Mouse (Mus musculus) limb, embryonic 13.5 days (tissue): Measurements from ENCODE around the gene Lmtk2. TPM values are rescaled to one million over a fixed set of nuclear protein-coding genes. Genes with fewer than 3 reads are reported as not detected.

ENCODE experiments used
- ATAC-seq: fragments of 200-750 bp; cut with Nextera tagmentation; 2 replicates; pipeline ENCODE4 v1.8.0; 2017; ENCODE audit warnings: low read depth, moderate number of reproducible peaks, moderate TSS enrichment; ENCODE audit not compliant: low FRiP score
- H3K27ac ChIP-seq: fragments of 300-500 bp; sonication (generic); 2 replicates; pipeline ENCODE4 v1.5.1; 2015; ENCODE audit warnings: inconsistent platforms, mild to moderate bottlenecking, moderate library complexity
- H3K27me3 ChIP-seq: fragments of 300-500 bp; sonication (generic); 2 replicates; pipeline ENCODE4 v1.6.1; 2015; ENCODE audit warnings: mild to moderate bottlenecking, inconsistent platforms
- H3K36me3 ChIP-seq: fragments of 300-500 bp; sonication (generic); 2 replicates; pipeline ENCODE4 v1.6.1; 2015; ENCODE audit warnings: inconsistent platforms, mild to moderate bottlenecking, moderate library complexity
- H3K4me1 ChIP-seq: fragments of 300-500 bp; sonication (generic); 2 replicates; pipeline ENCODE4 v1.6.1; 2015; ENCODE audit warnings: inconsistent platforms
- H3K4me2 ChIP-seq: fragments of 300-500 bp; sonication (generic); replicated peaks from 2 replicates; pipeline ENCODE4 v1.6.1; 2015; ENCODE audit warnings: inconsistent platforms, mild to moderate bottlenecking, moderate library complexity
- H3K4me3 ChIP-seq: fragments of 300-500 bp; sonication (generic); 2 replicates; pipeline ENCODE4 v1.5.1; 2015; ENCODE audit warnings: moderate library complexity, mild to moderate bottlenecking, inconsistent platforms
- H3K9ac ChIP-seq: fragments of 300-500 bp; sonication (generic); 2 replicates; pipeline ENCODE4 v1.6.1; 2015; ENCODE audit warnings: mild to moderate bottlenecking, inconsistent platforms
- H3K9me3 ChIP-seq: fragments of 300-500 bp; sonication (generic); 2 replicates; pipeline ENCODE4 v1.6.1; 2016; ENCODE audit warnings: inconsistent platforms
- WGBS: fragments of 180-500 bp; shearing (Covaris S2); methylation state at CpG from one replicate; pipeline ENCODE4 v1.1.7; 2015; 5-methylcytosine and 5-hydroxymethylcytosine counted together
- polyA plus RNA-seq: library from polyadenylated mRNA; unstranded; fragments of >200 nt; fragmentation: Nextera tagmentation; extraction: Ambion mirVana; gene quantifications from 2 replicates; pipeline ENCODE4 v1.2.1, GENCODE M21; 2015

Lmtk2 gene
- polyA plus RNA-seq, 1 experiment from 2014 or later = 3.8 TPM

DNA sequence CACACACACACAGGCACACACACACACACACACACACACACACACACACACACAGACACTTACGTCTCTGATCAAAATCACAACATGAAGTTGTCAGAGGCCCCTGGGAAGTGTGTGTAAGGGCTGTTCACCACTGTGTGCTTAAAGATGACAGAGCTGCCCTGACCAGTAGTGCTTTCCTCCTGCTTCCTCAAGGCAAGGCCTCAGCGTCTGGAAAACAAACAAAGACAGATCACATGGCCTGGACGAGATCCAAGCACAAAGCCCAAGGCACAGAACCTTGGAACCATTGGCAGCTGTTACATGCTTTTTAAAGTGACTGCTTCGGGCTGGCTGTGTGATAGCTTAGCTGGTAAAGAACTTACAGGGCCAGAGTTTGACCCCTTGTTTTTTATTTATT, 58.4 kb downstream of the Lmtk2 start:
- Histone ChIP-seq H3K36me3 (peaks cover 32% of the 10 kb centered on the region), H3K27me3 (no peaks in the 10 kb centered on the region), H3K4me3 (no peak overlapping the region), H3K4me1 (peaks cover 8% of the 10 kb centered on the region; the same call in 1 of the 2 replicates), H3K27ac (peak overlapping the region; percentile 10; the same call in 1 of the 2 replicates), H3K9ac (no peak overlapping the region), H3K4me2 (no peak overlapping the region), H3K9me3 (no peaks in the 10 kb centered on the region)
- 0 out of 2 replicates have a peak, but pooled peaks have one; percentile 51 for ATAC-seq
- WGBS = 38% methylated on average over 4 of the region's 4 CpGs

DNA sequence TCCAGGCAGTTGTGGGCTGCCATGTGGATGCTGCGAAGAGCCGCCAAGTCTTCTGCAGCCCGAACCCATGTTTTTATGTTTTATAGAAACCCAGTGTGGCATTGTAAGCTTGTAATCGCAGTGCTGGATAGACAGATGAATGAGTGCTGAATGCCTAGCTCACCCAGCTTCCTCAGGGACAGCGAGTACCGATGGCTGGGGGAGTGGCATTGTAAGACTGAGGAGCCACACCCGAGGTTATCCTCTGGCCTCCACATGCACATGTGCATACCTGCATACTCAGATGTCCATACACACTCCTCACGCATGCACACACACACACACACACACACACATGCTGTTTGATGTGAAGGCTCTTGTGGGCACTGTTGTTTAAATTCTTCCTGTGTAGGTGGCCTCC, 58.9 kb downstream of the Lmtk2 start:
- no peak overlapping the region for H3K4me3 ChIP-seq
- no peaks in the 10 kb centered on the region for H3K9me3 ChIP-seq
- H3K9ac ChIP-seq = no peak overlapping the region; the same call in 1 of the 2 replicates
- WGBS = 89% methylated on average over 8 of the region's 8 CpGs
- peak overlapping the region; percentile 22; the same call in 1 of the 2 replicates for H3K27ac ChIP-seq
- no peaks in the 10 kb centered on the region for H3K27me3 ChIP-seq
- no peak for ATAC-seq
- H3K4me2 ChIP-seq = no peak overlapping the region
- peaks cover 8% of the 10 kb centered on the region; the same call in 1 of the 2 replicates for H3K4me1 ChIP-seq
- peaks cover 35% of the 10 kb centered on the region for H3K36me3 ChIP-seq

DNA sequence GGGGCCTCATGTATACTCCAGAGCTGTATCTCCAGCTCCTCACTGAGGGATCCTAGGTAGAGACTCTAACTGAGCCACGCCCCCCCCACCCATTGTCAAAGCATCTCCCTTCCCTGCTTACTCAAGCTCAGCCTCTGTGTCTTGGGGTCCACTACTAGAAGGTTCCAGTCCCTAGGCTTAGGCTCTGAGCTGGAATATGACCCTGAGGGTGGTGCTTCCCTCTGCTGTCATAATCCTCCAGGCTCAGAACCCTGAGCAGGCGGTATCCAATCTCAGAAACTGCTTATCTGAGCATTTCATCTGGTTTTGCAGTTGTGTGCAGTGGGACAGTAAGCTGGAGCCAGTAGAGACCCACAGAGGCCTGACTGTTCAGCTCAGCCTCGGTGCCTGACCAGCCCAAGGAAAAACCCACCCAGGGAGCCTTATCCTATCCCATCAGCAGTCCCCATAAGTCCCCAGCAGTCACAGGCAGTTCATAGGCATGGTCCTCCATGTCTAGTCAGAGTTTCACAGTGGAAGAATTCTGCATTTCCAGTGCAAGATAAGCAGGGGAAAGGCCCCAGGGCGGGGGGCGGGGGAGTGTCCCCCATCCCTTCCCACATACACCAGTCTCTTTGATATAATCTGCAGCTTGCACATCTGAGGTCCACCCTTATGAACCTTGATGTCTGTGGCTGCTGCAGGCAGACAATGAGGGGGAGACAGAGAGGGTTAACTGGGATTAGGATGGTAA, 62.0 kb downstream of the Lmtk2 start:
- no peak for ATAC-seq
- H3K27me3 ChIP-seq = no peaks in the 10 kb centered on the region
- 79% methylated on average over 5 of the region's 5 CpGs for WGBS
- peaks cover 49% of the 10 kb centered on the region for H3K36me3 ChIP-seq
- H3K4me2 ChIP-seq = no peak overlapping the region
- H3K4me1 ChIP-seq = peaks cover 8% of the 10 kb centered on the region; the same call in 1 of the 2 replicates
- H3K9me3 ChIP-seq = no peaks in the 10 kb centered on the region
- no peak overlapping the region for H3K4me3 ChIP-seq
- H3K27ac ChIP-seq = no peak overlapping the region; the same call in 1 of the 2 replicates
- H3K9ac ChIP-seq = no peak overlapping the region

DNA sequence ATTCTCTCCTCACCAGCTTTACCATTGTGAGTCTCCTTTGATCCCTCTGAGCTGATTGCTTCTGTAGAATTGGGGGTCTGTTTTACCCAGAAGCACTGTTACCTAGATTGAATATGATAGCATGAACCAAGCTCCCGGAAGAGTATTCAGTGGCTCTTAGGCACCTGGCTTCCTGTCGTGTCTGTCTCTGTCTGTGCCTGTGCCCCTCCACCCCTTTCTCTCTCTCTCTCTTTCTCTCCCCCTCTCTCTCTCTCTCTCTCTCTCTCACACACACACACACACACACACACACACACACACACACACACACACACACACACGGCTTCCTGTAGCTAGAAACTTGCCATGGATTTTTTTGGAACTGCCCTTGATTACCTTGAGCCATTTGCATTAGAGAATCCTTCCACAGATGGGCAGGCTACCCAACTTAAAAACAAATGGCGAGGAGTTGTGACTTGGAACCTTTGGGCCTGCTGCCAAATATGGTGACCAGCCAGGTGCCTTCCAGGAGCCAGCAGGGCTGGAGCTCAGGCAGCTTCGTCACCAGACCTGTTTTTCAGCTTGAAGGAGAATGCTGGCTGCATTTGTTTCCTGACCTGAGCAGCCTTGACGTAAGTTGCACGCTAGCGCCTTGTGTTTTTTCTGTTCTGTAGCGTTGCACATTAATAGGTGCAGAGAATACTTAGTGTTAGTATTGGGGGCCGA, 62.7 kb downstream of the Lmtk2 start:
- H3K27ac ChIP-seq = no peak overlapping the region

DNA sequence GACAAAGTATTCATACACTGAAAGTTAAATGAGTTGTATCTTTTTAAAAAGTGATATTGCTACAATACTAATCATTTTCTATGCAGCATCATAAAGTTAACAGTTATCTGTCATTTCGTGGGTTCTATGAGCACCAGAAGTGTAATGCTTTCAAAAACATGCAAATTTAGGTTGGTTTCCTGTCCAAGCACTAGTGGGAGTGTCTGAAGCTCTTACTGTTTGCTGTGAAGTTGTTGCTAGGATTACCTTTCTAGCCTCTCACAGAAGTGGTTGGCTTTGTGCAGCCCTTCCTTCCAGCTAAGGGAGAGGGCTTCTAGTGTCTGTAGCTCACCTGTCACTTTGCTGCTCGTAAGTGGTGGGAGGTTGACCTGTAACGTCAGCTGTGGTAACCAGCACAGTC, 65.5 kb downstream of the Lmtk2 start:
- Histone ChIP-seq H3K9ac (no peak overlapping the region), H3K27ac (no peak overlapping the region), H3K4me2 (no peak overlapping the region), H3K27me3 (no peaks in the 10 kb centered on the region), H3K4me3 (no peak overlapping the region), H3K4me1 (no peaks in the 10 kb centered on the region), H3K9me3 (no peaks in the 10 kb centered on the region), H3K36me3 (peaks cover 53% of the 10 kb centered on the region)
- no peak for ATAC-seq
- 77% methylated on average over 3 of the region's 3 CpGs for WGBS

More for the DNA sequence above, 62.7 kb downstream of the Lmtk2 start:
- Histone ChIP-seq H3K36me3 (peaks cover 48% of the 10 kb centered on the region), H3K27me3 (no peaks in the 10 kb centered on the region), H3K4me1 (peaks cover 8% of the 10 kb centered on the region; the same call in 1 of the 2 replicates), H3K9me3 (no peaks in the 10 kb centered on the region), H3K4me2 (no peak overlapping the region), H3K9ac (no peak overlapping the region), H3K4me3 (no peak overlapping the region)
- ATAC-seq = no peak
- WGBS = 65% methylated on average over 10 of the region's 10 CpGs

DNA sequence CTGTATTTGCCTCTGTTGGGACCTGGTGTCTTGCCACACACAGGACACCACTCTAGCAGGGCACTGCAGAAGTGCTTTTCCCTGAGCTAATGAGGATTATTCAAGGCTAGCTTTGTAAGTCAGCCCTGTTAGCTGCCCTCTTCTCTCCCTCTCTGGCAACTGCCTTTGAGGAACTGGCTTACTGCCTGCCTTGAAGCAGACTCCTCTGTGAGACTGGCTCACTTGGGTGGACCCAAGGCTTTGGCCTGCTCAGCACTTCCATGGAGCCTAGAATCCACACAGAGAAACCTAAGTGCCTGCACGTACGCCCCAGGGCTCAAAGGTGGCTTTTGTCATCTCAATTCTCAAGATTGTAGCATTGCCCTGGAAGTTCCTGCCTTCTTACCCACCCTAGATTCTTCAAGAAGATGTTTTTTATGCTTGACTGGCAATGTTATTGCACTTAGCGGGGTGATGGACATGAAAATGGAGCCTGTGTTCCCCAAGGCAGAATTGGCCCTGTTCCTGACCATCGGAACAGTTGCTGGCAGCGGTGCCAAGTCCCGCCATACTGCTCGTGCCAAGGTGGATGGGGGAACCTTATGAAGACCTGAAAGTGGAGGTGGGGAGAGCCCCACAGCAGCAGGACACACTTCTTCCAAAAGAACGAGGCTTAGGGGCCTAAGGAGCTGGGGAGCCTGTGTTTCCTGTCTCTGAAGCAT, 69.2 kb downstream of the Lmtk2 start:
- Histone ChIP-seq H3K4me3 (no peak overlapping the region), H3K27me3 (no peaks in the 10 kb centered on the region), H3K4me1 (no peaks in the 10 kb centered on the region), H3K4me2 (no peak overlapping the region), H3K27ac (no peak overlapping the region), H3K9ac (no peak overlapping the region), H3K9me3 (no peaks in the 10 kb centered on the region), H3K36me3 (peaks cover 69% of the 10 kb centered on the region)
- no peak for ATAC-seq
- WGBS = 90% methylated on average over 8 of the region's 8 CpGs

DNA sequence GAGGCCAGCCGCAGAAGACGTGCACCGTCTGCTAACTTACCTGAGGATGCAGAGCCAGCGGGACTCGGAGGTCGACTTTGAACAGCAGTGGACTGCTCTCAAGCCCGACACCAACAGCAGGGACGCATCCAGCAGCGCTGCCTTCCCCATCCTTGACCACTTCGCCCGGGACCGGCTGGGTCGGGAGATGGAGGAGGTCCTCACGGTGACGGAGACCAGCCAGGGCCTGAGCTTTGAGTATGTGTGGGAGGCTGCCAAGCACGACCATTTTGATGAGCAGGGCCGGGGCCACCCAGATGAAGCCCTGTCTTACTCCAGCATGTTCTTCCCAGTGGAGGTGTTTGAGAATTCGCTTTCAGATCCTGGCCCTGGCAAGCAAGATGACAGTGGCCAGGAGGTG, 73.4 kb downstream of the Lmtk2 start:
- H3K4me1 ChIP-seq = no peaks in the 10 kb centered on the region
- WGBS = 95% methylated on average over 18 of the region's 18 CpGs
- H3K4me3 ChIP-seq = no peak overlapping the region
- ATAC-seq = no peak
- H3K9me3 ChIP-seq = no peaks in the 10 kb centered on the region
- no peak overlapping the region for H3K4me2 ChIP-seq
- no peak overlapping the region for H3K27ac ChIP-seq
- peaks cover 80% of the 10 kb centered on the region for H3K36me3 ChIP-seq
- no peaks in the 10 kb centered on the region for H3K27me3 ChIP-seq
- H3K9ac ChIP-seq = no peak overlapping the region

DNA sequence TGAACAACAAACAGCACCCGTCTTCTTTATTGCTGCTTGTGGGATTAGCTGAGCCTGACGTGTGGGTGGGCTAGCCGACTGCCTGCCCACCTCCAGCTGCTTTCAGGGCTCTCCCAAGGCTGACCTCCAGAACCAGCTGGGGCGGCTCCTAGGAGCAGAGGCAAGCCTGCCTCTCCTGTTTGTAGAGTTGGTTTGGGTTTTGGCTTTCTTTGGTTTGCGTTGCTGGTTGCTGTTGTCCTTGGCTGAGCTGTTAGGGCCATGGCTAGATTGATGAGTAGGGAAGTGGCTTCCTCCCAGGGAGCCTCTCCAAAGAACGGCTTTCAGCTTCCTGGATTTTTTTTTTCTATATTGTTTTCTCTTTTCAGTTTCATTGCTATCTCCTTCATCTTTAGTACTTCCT, 78.0 kb downstream of the Lmtk2 start:
- WGBS = 24% methylated on average over 6 of the region's 6 CpGs
- peaks cover 66% of the 10 kb centered on the region for H3K36me3 ChIP-seq

DNA sequence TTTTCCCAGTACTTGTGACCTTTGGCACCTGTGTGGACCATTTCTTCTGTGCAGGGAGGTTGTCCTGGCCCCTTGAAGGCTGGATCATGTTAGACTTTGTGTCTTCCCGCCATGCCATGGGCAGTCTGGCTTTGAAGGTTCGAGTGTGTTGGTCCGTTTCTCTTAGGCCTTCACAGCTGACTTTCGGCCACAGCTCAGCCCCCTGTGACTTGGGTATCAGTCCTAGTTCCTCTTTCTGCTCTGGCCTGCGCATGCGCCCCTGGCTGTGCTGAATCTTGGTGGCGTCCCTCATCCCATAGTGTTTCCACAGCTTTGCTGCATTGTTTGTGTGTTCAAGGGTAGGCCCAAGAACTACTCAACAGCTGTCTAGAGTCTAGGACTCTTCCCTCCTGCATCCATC, 81.0 kb downstream of the Lmtk2 start:
- no peak for ATAC-seq
- Histone ChIP-seq H3K4me2 (no peak overlapping the region), H3K9me3 (no peaks in the 10 kb centered on the region), H3K27me3 (no peaks in the 10 kb centered on the region), H3K4me3 (no peak overlapping the region), H3K27ac (no peak overlapping the region), H3K36me3 (peaks cover 56% of the 10 kb centered on the region), H3K4me1 (peaks cover 15% of the 10 kb centered on the region; the same call in 1 of the 2 replicates), H3K9ac (no peak overlapping the region)
- 96% methylated on average over 7 of the region's 7 CpGs for WGBS

More for the DNA sequence above, 78.0 kb downstream of the Lmtk2 start:
- no peak overlapping the region for H3K4me2 ChIP-seq
- H3K4me3 ChIP-seq = no peak overlapping the region
- no peaks in the 10 kb centered on the region for H3K27me3 ChIP-seq
- no peak for ATAC-seq
- 0 out of 2 replicates have a peak, but pooled peaks cover 8% of the 10 kb centered on the region for H3K4me1 ChIP-seq
- H3K27ac ChIP-seq = no peak overlapping the region
- H3K9ac ChIP-seq = no peak overlapping the region
- H3K9me3 ChIP-seq = no peaks in the 10 kb centered on the region

DNA sequence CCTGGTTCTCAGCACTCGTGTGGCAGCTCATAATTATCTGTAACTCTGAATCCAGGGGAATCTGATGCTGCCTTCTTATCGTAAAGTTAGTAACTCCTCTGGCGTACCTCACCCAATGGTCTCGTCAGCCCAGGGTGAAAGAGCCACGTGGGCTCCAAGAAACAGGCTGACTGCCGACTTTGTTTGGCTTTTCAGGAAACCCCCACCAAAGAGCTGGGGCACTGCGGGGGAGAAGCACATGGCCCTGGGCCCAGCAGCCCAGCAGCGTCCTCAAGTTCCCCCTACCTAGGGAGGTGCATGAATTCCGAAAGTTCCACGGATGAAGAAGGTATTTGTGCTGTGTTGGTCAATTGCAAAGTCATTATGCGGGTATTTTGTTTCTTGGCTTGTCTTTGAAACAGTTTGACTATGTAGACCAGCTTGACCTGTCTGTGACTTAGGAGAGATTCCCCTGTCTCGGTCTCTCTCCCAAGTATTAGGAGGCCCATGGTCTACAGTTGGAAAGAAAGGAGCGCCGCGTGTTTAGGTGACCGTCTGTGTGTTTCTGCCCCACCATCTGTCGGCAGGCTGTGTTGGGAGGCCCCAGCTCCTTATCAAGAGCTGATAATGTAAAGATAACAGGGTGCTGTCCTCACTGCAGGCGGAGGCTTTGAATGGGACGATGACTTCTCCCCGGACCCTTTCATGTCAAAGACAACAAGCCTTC, 82.5 kb downstream of the Lmtk2 start:
- ATAC-seq = no peak
- H3K4me3 ChIP-seq = no peak overlapping the region
- no peaks in the 10 kb centered on the region for H3K9me3 ChIP-seq
- H3K36me3 ChIP-seq = peaks cover 48% of the 10 kb centered on the region
- no peak overlapping the region for H3K27ac ChIP-seq
- H3K4me1 ChIP-seq = peaks cover 15% of the 10 kb centered on the region; the same call in 1 of the 2 replicates
- no peaks in the 10 kb centered on the region for H3K27me3 ChIP-seq
- WGBS = 66% methylated on average over 20 of the region's 20 CpGs
- H3K4me2 ChIP-seq = no peak overlapping the region
- no peak overlapping the region for H3K9ac ChIP-seq

DNA sequence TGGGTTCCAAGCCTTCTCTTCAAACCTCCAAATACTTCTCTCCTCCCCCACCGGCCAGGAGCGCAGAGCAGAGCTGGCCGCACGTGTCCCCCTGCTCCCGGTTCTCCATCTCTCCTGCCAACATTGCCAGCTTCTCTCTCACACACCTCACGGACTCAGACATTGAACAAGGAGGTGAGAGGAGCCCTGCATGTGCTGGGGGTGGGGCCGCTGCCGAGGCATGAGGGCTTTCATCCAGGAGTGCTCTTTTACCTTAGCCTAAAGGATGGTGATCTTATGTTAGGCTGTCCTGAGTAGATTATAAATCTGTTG, 83.0 kb downstream of the Lmtk2 start:
- ATAC-seq = no peak
- 55% methylated on average over 8 of the region's 8 CpGs for WGBS
- Histone ChIP-seq H3K27ac (no peak overlapping the region), H3K4me2 (no peak overlapping the region), H3K9ac (no peak overlapping the region), H3K9me3 (no peaks in the 10 kb centered on the region), H3K4me1 (peaks cover 15% of the 10 kb centered on the region; the same call in 1 of the 2 replicates), H3K36me3 (peaks cover 43% of the 10 kb centered on the region), H3K27me3 (no peaks in the 10 kb centered on the region), H3K4me3 (no peak overlapping the region)
